Mouse (Mus musculus): ENCODE measurements at regions not wholly inside any gene's neighbourhood (a gene's known extent, or its start where the extent isn't known, plus 50 kb on each side); places are given as distances from the start of the nearest gene placed in this dataset.

GRCm38 (mm10) chr9:87557841-87558240 is 173.2 kb downstream of the Tbx18 start:
- Histone ChIP-seq H3K27ac (no peak overlapping the region), H3K27me3 (no peaks in the 10 kb centered on the region), H3K36me3 (no peaks in the 10 kb centered on the region), H3K4me1 (no peaks in the 10 kb centered on the region), H3K4me3 (no peak overlapping the region), H3K9ac (no peak overlapping the region), H3K4me2 (no peak overlapping the region), H3K9me3 (no peaks in the 10 kb centered on the region)
- ATAC-seq (ENCODE audit: insufficient number of reproducible peaks, low FRiP score, low TSS enrichment, low read depth): no peak
- 53% methylated on average over 12 of the region's 12 CpGs for WGBS

- H3K27me3 ChIP-seq: no peaks in the 10 kb centered on the region
- H3K4me3 ChIP-seq: no peak overlapping the region
- no peaks in the 10 kb centered on the region for H3K4me1 ChIP-seq
- H3K9me3 ChIP-seq: no peaks in the 10 kb centered on the region
- H3K27ac ChIP-seq: no peak overlapping the region
- no peak for ATAC-seq (ENCODE audit: insufficient number of reproducible peaks, low FRiP score, low TSS enrichment, low read depth)
- H3K36me3 ChIP-seq: no peaks in the 10 kb centered on the region
- H3K4me2 ChIP-seq: no peak overlapping the region
- WGBS: 16% methylated on average over 8 of the region's 8 CpGs
- H3K9ac ChIP-seq: no peak overlapping the region
These were observed 174.1 kb downstream of the Tbx18 start for GRCm38 (mm10) chr9:87556953-87557394.

- ATAC-seq (ENCODE audit: insufficient number of reproducible peaks, low FRiP score, low TSS enrichment, low read depth): no peak
- no peaks in the 10 kb centered on the region for H3K9me3 ChIP-seq
- H3K27me3 ChIP-seq: no peaks in the 10 kb centered on the region
- WGBS: 28% methylated on average over 7 of the region's 7 CpGs
- no peak overlapping the region for H3K27ac ChIP-seq
- no peak overlapping the region for H3K9ac ChIP-seq
- H3K4me1 ChIP-seq: no peaks in the 10 kb centered on the region
- no peaks in the 10 kb centered on the region for H3K36me3 ChIP-seq
- no peak overlapping the region for H3K4me3 ChIP-seq
- H3K4me2 ChIP-seq: no peak overlapping the region
These were observed 174.5 kb downstream of the Tbx18 start for GRCm38 (mm10) chr9:87556552-87556951.

- Histone ChIP-seq H3K27ac (no peak overlapping the region), H3K27me3 (no peaks in the 10 kb centered on the region), H3K9ac (no peak overlapping the region), H3K9me3 (no peaks in the 10 kb centered on the region), H3K4me3 (no peak overlapping the region), H3K4me2 (no peak overlapping the region), H3K4me1 (no peaks in the 10 kb centered on the region), H3K36me3 (no peaks in the 10 kb centered on the region)
- ATAC-seq (ENCODE audit: insufficient number of reproducible peaks, low FRiP score, low TSS enrichment, low read depth): no peak
- 79% methylated on average over 8 of the region's 8 CpGs for WGBS
These were observed 197.9 kb downstream of the Tbx18 start for GRCm38 (mm10) chr9:87533182-87533581.

GRCm38 (mm10) chr9:87529908-87530307 is 201.2 kb downstream of the Tbx18 start:
- Histone ChIP-seq H3K27me3 (no peaks in the 10 kb centered on the region), H3K4me2 (no peak overlapping the region)
- 66% methylated on average over 2 of the region's 2 CpGs for WGBS

GRCm38 (mm10) chr9:87524890-87525684 is 206.0 kb downstream of the Tbx18 start:
- 68% methylated on average over 5 of the region's 5 CpGs for WGBS
- no peak for ATAC-seq (ENCODE audit: insufficient number of reproducible peaks, low FRiP score, low TSS enrichment, low read depth)
- Histone ChIP-seq H3K4me2 (no peak overlapping the region), H3K9ac (no peak overlapping the region), H3K4me3 (no peak overlapping the region), H3K36me3 (no peaks in the 10 kb centered on the region), H3K27ac (no peak overlapping the region), H3K9me3 (no peaks in the 10 kb centered on the region), H3K27me3 (no peaks in the 10 kb centered on the region), H3K4me1 (no peaks in the 10 kb centered on the region)

More at GRCm38 (mm10) chr9:87529908-87530307, 201.2 kb downstream of the Tbx18 start:
- Histone ChIP-seq H3K36me3 (no peaks in the 10 kb centered on the region), H3K4me3 (no peak overlapping the region), H3K4me1 (no peaks in the 10 kb centered on the region), H3K27ac (no peak overlapping the region), H3K9ac (no peak overlapping the region), H3K9me3 (no peaks in the 10 kb centered on the region)
- no peak for ATAC-seq (ENCODE audit: insufficient number of reproducible peaks, low FRiP score, low TSS enrichment, low read depth)

- H3K9ac ChIP-seq: no peak overlapping the region
- 70% methylated on average over 4 of the region's 4 CpGs for WGBS
- no peaks in the 10 kb centered on the region for H3K4me1 ChIP-seq
- H3K4me2 ChIP-seq: no peak overlapping the region
- no peak for ATAC-seq (ENCODE audit: insufficient number of reproducible peaks, low FRiP score, low TSS enrichment, low read depth)
- no peak overlapping the region for H3K27ac ChIP-seq
- H3K36me3 ChIP-seq: no peaks in the 10 kb centered on the region
- H3K4me3 ChIP-seq: no peak overlapping the region
- H3K9me3 ChIP-seq: no peaks in the 10 kb centered on the region
- no peaks in the 10 kb centered on the region for H3K27me3 ChIP-seq
These were observed 220.4 kb downstream of the Tbx18 start for GRCm38 (mm10) chr9:87510683-87511082.

GRCm38 (mm10) chr9:87504673-87505385 is 226.2 kb downstream of the Tbx18 start:
- Histone ChIP-seq H3K4me3 (no peak overlapping the region), H3K36me3 (no peaks in the 10 kb centered on the region), H3K4me2 (no peak overlapping the region), H3K9me3 (no peaks in the 10 kb centered on the region), H3K27me3 (no peaks in the 10 kb centered on the region), H3K9ac (no peak overlapping the region), H3K27ac (no peak overlapping the region), H3K4me1 (no peaks in the 10 kb centered on the region)
- ATAC-seq (ENCODE audit: insufficient number of reproducible peaks, low FRiP score, low TSS enrichment, low read depth): no peak
- WGBS: 41% methylated on average over 10 of the region's 10 CpGs

GRCm38 (mm10) chr9:87464141-87464540 is 208.8 kb upstream of the Cep162 start:
- Histone ChIP-seq H3K36me3 (no peaks in the 10 kb centered on the region), H3K27ac (no peak overlapping the region), H3K27me3 (no peaks in the 10 kb centered on the region), H3K4me2 (no peak overlapping the region), H3K4me3 (no peak overlapping the region), H3K9me3 (no peaks in the 10 kb centered on the region), H3K4me1 (no peaks in the 10 kb centered on the region), H3K9ac (no peak overlapping the region)
- ATAC-seq (ENCODE audit: insufficient number of reproducible peaks, low FRiP score, low TSS enrichment, low read depth): peak; percentile 30; the same call in 1 of the 2 replicates
- 65% methylated on average over 3 of the region's 3 CpGs for WGBS

- WGBS: 50% methylated on average over 2 of the region's 2 CpGs
These were observed 197.9 kb upstream of the Cep162 start for GRCm38 (mm10) chr9:87453261-87453660.

GRCm38 (mm10) chr9:87452571-87452970 is 197.2 kb upstream of the Cep162 start:
- 16% methylated on average over 2 of the region's 2 CpGs for WGBS
- H3K27ac ChIP-seq: no peak overlapping the region
- no peak for ATAC-seq (ENCODE audit: insufficient number of reproducible peaks, low FRiP score, low TSS enrichment, low read depth)

More at GRCm38 (mm10) chr9:87453261-87453660, 197.9 kb upstream of the Cep162 start:
- Histone ChIP-seq H3K9ac (no peak overlapping the region), H3K4me1 (no peaks in the 10 kb centered on the region), H3K36me3 (no peaks in the 10 kb centered on the region), H3K4me2 (no peak overlapping the region), H3K9me3 (no peaks in the 10 kb centered on the region), H3K27ac (no peak overlapping the region), H3K4me3 (no peak overlapping the region), H3K27me3 (no peaks in the 10 kb centered on the region)
- no peak for ATAC-seq (ENCODE audit: insufficient number of reproducible peaks, low FRiP score, low TSS enrichment, low read depth)

More at GRCm38 (mm10) chr9:87452571-87452970, 197.2 kb upstream of the Cep162 start:
- H3K4me1 ChIP-seq: no peaks in the 10 kb centered on the region
- H3K9me3 ChIP-seq: no peaks in the 10 kb centered on the region
- H3K36me3 ChIP-seq: no peaks in the 10 kb centered on the region
- H3K27me3 ChIP-seq: no peaks in the 10 kb centered on the region
- no peak overlapping the region for H3K4me2 ChIP-seq
- H3K9ac ChIP-seq: no peak overlapping the region
- no peak overlapping the region for H3K4me3 ChIP-seq
